Mouse (Mus musculus): Measurements from ENCODE around the gene Nacad. TPM values are rescaled to one million over a fixed set of nuclear protein-coding genes. Genes with fewer than 3 reads are reported as not detected.
"Not testable (repeated sequence)": the region's sequence is repeated elsewhere in the genome, so short reads cannot be mapped to it uniquely, and the experiment has no call there.

The Nacad gene
- polyA plus RNA-seq (2012): 1.7 and 3.1 TPM in 2 replicates

DNA sequence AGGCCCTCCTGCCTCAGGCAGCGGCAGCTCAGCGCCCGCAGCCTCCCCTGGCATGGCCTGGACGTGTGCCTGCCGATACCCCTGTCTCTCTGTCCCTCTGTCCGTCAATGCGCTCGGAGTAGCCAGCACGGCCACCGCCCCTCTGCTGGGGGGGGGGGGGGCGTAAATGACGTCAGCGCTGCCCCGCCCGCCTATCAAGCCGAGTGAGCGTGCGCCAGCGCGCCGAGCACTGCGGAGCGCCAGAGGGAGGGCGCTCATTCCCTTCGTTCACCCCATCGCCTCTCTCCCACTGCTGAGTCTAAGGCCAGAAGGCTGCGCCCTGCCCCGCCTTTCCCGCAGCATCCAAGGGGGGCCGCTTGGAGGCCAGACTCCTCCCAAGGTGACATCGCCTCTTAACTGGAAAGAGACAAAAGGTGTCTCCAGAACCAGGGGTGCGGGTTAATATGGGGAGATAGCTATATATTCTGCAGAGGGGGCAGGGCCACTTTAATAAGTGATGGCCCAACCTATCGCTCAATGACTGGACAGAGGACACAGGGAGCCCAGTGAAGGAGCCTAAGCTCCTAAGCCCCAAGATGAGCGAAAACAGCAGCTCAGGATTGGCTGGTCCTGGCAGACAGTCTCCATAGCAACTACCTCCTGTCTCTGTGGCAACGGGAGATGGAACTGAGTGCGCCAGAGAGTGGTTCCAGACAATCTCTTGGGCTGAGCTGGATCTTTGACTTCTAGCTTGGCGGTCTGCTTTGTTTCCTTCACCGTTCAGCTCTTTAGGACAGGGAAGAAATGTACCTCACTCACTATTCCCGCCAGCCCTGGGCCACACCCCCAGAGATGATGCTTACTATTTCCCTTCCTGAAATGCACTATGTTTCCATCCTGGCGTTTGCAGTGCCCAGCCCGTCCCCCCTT, at the start of gene Nacad:
Gene Nacad, minus strand, starts transcription at position 563 of the 909 bp plus-strand sequence.
- Histone ChIP-seq H3K4me3 (replicated peaks) (no peak within 1 kb of the TSS), H3K36me3 (ENCODE audit: control insufficient read depth) (peaks cover 6% of the 10 kb centered on the region), H3K9me3 (ENCODE audit: control insufficient read depth, low read length) (no peaks in the 10 kb centered on the region; the same call in 1 of the 2 replicates), H3K27me3 (ENCODE audit: control insufficient read depth) (peaks cover 62% of the 10 kb centered on the region), H3K4me1 (ENCODE audit: control insufficient read depth) (peaks cover 34% of the 10 kb centered on the region)
- no peak for TF ChIP-seq GATA1 (IDR thresholded peaks at IDR 0.05; ENCODE audit: low read length)

DNA sequence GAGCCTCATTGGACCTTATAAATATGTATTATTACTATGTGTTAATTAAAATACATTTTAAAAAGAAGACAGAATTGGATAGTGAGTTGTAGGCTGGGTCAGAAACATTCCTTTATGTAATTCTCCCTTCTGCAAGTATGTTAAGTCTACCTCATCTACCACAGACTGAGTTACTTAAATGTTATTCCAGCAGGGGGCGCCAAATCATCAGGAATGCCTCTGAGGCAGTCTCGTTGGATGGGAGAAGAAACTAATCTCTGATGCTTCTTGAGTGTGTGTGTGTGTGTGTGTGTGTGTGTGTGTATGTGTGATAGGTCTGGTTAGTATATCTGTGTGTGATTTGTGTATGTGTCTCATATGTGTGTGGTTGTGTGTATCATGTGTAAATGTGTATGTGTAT, 49.0 kb upstream of the Nacad start:
- TF ChIP-seq GATA1 (IDR thresholded peaks at IDR 0.05; ENCODE audit: low read length) (no peak), TAL1 (IDR thresholded peaks at IDR 0.05; ENCODE audit: low read length) (no peak)
- H3K4me1 ChIP-seq (ENCODE audit: control insufficient read depth): peaks cover 4% of the 10 kb centered on the region

DNA sequence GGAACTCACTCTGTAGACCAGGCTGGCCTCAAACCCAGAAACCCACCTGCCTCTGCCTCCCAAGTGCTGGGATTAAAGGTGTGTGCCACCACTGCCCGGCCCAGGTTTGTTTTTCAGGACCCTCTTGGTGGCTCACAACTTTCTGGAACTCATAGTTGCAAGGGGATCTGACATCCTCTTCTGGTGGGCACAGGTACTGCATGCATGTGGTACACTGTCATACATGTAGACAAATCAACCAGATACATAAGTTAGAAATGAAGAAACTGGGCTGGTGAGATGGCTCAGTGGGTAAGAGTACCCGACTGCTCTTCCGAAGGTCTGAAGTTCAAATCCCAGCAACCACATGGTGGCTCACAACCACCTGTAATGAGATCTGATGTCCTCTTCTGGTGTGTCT, 47.1 kb upstream of the Nacad start:
- not testable (repeated sequence) for H3K36me3 ChIP-seq (ENCODE audit: control insufficient read depth); H3K27me3 ChIP-seq (ENCODE audit: control insufficient read depth); H3K4me3 ChIP-seq (replicated peaks); H3K4me1 ChIP-seq (ENCODE audit: control insufficient read depth)
- peaks cover 11% of the 10 kb centered on the region for H3K9me3 ChIP-seq (ENCODE audit: control insufficient read depth, low read length)

More for the DNA sequence above, 49.0 kb upstream of the Nacad start:
- no peak overlapping the region for H3K4me3 ChIP-seq (replicated peaks)
- no peaks in the 10 kb centered on the region; the same call in 1 of the 2 replicates for H3K27me3 ChIP-seq (ENCODE audit: control insufficient read depth)
- no peaks in the 10 kb centered on the region for H3K9me3 ChIP-seq (ENCODE audit: control insufficient read depth, low read length)
- H3K36me3 ChIP-seq (ENCODE audit: control insufficient read depth): no peaks in the 10 kb centered on the region

DNA sequence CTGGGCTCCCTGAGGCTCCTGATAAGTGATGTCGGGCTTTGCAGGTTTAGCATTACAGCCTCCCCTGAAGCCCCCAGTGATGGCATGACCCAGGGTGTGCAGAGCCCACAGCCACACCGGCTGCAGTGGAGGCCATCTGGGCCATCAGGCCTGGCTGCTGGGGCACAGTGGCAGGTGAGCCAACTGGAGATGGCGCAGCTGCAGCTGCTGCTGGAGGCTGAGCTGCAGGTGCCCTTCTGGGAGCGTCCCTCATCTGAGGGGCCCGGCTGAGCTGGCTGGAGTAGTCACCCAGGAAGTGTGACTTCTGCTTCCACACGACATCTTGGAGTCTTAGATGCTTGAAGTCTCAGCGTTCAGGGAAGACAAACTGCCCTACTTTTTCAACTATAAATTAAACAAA, 44.7 kb upstream of the Nacad start:
- Histone ChIP-seq H3K27me3 (ENCODE audit: control insufficient read depth) (no peaks in the 10 kb centered on the region), H3K9me3 (ENCODE audit: control insufficient read depth, low read length) (peaks cover 11% of the 10 kb centered on the region), H3K36me3 (ENCODE audit: control insufficient read depth) (no peaks in the 10 kb centered on the region), H3K4me3 (replicated peaks) (no peak overlapping the region), H3K4me1 (ENCODE audit: control insufficient read depth) (no peaks in the 10 kb centered on the region)
- TF ChIP-seq GATA1 (IDR thresholded peaks at IDR 0.05; ENCODE audit: low read length) (no peak), TAL1 (IDR thresholded peaks at IDR 0.05; ENCODE audit: low read length) (no peak)

DNA sequence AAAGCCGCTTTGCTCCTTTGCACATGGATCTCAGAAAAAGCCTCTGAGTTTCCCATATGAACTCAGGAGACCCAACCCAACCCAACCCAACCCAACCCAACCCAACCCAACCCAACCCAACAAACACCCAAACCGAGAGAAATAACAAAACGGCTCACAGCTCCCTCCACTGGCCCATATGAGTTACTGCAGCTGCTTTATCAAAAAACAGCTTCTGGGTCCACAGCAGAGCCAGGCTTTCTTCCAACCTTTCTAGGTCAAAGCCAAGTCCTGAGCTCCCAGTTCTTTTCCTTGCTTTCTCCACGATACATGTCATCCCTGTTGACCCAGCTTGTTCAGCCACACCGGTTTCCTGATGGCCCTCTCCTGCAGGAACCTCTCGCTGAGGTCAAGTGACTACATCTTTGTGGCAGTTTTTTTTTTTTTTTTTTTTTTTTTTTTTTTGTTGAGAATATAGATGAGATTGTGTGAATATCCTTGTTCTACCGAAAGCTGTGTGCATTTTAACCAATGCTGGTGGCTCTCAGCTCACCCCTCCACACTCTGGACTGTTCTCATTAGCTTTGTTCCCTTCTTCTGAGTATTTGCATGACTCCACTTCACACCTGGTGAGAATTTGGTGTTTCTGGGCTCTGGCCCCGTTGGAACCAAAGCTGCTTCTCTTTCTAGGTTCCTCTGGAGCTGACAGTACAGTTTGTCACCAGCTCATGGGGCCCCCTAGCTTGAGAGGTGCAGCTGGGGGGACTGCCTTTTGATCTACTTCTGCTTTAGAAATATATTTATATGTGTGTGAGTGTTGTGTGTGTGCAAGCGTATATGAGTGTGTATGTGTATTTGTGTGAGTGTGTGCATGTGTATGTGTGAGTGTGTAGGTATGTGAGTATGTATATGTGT, 42.2 kb upstream of the Nacad start:
- H3K27me3 ChIP-seq (ENCODE audit: control insufficient read depth): no peaks in the 10 kb centered on the region
- TF ChIP-seq TAL1 (IDR thresholded peaks at IDR 0.05; ENCODE audit: low read length) (no peak), GATA1 (IDR thresholded peaks at IDR 0.05; ENCODE audit: low read length) (no peak)

DNA sequence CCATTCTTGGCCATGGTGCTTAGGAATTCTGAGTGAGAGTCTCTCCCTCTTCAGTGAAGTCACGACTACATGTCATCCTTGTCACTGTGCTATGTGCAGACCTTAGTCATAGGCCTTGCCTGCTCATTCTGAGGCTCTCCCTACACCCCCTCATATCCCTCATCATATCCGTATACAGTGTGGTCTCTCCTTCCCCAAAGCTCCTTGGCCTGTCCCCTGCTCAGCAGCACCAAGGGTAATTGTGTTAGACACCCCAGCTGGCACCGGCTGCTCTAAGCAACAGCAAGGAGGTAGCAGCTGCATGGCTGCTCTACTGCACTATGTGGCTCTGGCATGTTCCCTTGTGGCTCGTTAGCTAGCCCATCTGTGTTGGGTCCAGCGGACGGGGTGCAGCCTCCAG, 38.7 kb upstream of the Nacad start:
- Histone ChIP-seq H3K36me3 (ENCODE audit: control insufficient read depth) (no peaks in the 10 kb centered on the region), H3K4me1 (ENCODE audit: control insufficient read depth) (no peaks in the 10 kb centered on the region), H3K4me3 (replicated peaks) (no peak overlapping the region), H3K9me3 (ENCODE audit: control insufficient read depth, low read length) (peaks cover 10% of the 10 kb centered on the region), H3K27me3 (ENCODE audit: control insufficient read depth) (no peaks in the 10 kb centered on the region)
- TF ChIP-seq GATA1 (IDR thresholded peaks at IDR 0.05; ENCODE audit: low read length) (no peak), TAL1 (IDR thresholded peaks at IDR 0.05; ENCODE audit: low read length) (no peak)

More for the DNA sequence above, 42.2 kb upstream of the Nacad start:
- H3K4me3 ChIP-seq (replicated peaks): no peak overlapping the region
- H3K36me3 ChIP-seq (ENCODE audit: control insufficient read depth): no peaks in the 10 kb centered on the region
- H3K4me1 ChIP-seq (ENCODE audit: control insufficient read depth): no peaks in the 10 kb centered on the region
- H3K9me3 ChIP-seq (ENCODE audit: control insufficient read depth, low read length): peaks cover 11% of the 10 kb centered on the region

DNA sequence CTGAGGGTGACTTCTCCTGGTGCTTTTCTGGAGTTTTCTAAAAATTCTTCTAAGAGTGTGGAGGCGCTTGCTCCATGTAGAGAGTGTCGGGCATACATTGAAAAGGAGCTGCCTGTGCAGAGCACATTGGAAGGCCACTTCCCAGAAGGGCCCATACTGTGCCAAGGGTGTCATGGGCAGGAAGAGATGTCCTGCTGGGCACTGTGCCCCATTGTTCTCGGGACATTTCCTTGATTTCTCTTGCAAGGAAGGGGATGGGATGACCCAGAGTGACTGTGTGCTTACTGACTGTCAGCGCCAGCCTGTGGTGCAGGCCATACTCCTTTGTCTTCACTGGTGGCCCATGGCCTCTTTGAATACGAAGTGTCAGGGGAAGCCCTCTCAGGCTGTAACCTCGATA, 33.2 kb upstream of the Nacad start:
- TF ChIP-seq GATA1 (IDR thresholded peaks at IDR 0.05; ENCODE audit: low read length) (no peak), TAL1 (IDR thresholded peaks at IDR 0.05; ENCODE audit: low read length) (no peak)
- no peaks in the 10 kb centered on the region for H3K9me3 ChIP-seq (ENCODE audit: control insufficient read depth, low read length)
- H3K4me3 ChIP-seq (replicated peaks): no peak overlapping the region

DNA sequence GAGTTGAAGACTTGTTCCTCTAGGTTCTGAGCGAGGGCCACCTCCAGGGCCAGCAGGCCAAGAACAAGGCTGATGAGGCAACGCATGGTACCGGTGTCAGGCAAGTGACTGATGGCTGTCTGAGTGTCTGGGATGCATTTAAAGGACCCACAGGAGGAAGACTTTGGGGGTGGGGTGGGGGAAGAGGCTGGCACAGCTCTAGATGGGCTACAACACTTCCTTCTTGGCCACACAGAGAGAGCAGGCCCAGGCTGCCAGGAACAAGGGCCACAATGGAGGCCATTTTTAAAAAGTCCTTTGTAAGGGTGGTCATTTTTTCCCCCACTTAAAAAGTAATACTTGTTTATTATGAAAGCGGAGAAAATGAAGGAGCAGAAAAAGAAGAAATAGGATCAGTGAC, 32.7 kb upstream of the Nacad start, which contains the start of gene Wap:
Gene Wap, minus strand, starts transcription at position 101 of the 400 bp plus-strand sequence.
- H3K36me3 ChIP-seq (ENCODE audit: control insufficient read depth): no peaks in the 10 kb centered on the region
- TF ChIP-seq GATA1 (IDR thresholded peaks at IDR 0.05; ENCODE audit: low read length): no peak
- no peak for TF ChIP-seq TAL1 (IDR thresholded peaks at IDR 0.05; ENCODE audit: low read length)
- H3K4me1 ChIP-seq (ENCODE audit: control insufficient read depth): no peaks in the 10 kb centered on the region
- H3K27me3 ChIP-seq (ENCODE audit: control insufficient read depth): no peaks in the 10 kb centered on the region; the same call in 1 of the 2 replicates
- no peak within 1 kb of the TSS for H3K4me3 ChIP-seq (replicated peaks)
- no peaks in the 10 kb centered on the region for H3K9me3 ChIP-seq (ENCODE audit: control insufficient read depth, low read length)

More for the DNA sequence above, 33.2 kb upstream of the Nacad start:
- H3K27me3 ChIP-seq (ENCODE audit: control insufficient read depth): no peaks in the 10 kb centered on the region; the same call in 1 of the 2 replicates
- no peaks in the 10 kb centered on the region for H3K36me3 ChIP-seq (ENCODE audit: control insufficient read depth)
- H3K4me1 ChIP-seq (ENCODE audit: control insufficient read depth): no peaks in the 10 kb centered on the region

DNA sequence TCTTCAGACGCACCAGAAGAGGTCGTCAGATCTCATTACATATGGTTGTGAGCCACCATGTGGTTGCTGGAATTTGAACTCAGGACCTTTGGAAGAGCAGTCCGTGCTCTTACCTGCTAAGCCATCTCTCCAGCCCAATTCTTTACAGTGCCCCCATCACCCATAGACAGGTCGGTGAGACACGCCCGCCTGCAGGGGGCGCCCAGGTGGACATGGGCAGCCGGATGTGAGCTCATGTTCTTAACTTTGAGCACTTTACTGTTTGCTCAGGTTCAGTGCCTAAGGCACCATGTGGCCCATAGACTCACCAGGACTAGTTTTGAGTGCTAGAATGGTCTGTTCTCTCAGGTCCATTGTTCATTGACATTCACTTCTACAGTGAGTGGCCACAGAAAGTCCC, 30.3 kb upstream of the Nacad start:
- Histone ChIP-seq H3K9me3 (ENCODE audit: control insufficient read depth, low read length) (no peaks in the 10 kb centered on the region), H3K27me3 (ENCODE audit: control insufficient read depth) (no peaks in the 10 kb centered on the region; the same call in 1 of the 2 replicates), H3K4me1 (ENCODE audit: control insufficient read depth) (no peaks in the 10 kb centered on the region), H3K36me3 (ENCODE audit: control insufficient read depth) (no peaks in the 10 kb centered on the region), H3K4me3 (replicated peaks) (no peak overlapping the region)
- TF ChIP-seq GATA1 (IDR thresholded peaks at IDR 0.05; ENCODE audit: low read length) (no peak), TAL1 (IDR thresholded peaks at IDR 0.05; ENCODE audit: low read length) (no peak)
